Mouse (Mus musculus) adrenal gland, postnatal 10 days (tissue): ENCODE results near the gene Qser1. TPM values are rescaled to one million over a fixed set of nuclear protein-coding genes. Genes with fewer than 3 reads are reported as not detected.

ENCODE experiments used
- DNase-seq: peaks from one replicate; pipeline ENCODE4 v3.0.0; 2021; ENCODE audit warnings: mixed read lengths
- total RNA-seq, 2 experiments: library from RNA; stranded (reverse); gene quantifications; 2 replicates each; pipeline ENCODE4 v1.2.3; 2021

Qser1 gene
- total RNA-seq, 2 experiments from 2014 or later: 18.9 to 24.9 TPM

GRCm38 (mm10) chr2:104817555-104818330 lies 1.2 kb upstream of the Qser1 start:
- no peak for DNase-seq

DNA sequence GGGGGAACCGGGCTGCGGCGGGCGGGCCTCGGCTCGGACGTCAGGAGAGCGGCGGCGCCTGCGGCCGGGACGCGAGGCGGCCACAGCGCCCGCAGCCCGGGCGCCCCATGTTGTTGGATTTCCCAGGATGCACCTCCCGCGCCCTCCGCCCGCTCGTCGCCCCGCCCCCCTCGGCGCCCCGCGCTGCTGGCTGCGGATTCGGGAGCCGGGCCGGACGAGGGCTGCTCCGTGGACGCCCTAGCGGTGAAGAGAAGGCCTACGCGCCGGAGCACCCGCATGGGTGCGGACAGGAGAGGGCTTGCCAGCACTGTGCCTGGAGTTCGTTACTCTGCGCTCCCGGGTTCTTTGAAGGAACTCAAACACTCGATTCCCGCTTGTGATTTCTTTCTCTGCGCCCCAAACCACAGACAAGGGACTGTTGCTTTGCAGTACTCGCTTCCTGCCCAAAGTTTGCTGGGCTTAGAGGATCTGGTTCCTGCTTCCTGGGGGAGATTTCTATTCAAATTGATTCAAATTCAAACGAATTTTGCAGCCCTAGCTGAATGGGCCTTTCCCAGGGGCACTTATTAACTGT lies 393 bp upstream of the Qser1 start:
- DNase-seq: peak; percentile 95

GRCm38 (mm10) chr2:104815561-104816370 lies 794 bp downstream of the Qser1 start:
- no peak for DNase-seq

- DNase-seq: no peak
These were observed 2.2 kb downstream of the Qser1 start for GRCm38 (mm10) chr2:104814181-104814951.

- no peak for DNase-seq
These were observed 11.1 kb downstream of the Qser1 start for GRCm38 (mm10) chr2:104805435-104805834.

DNA sequence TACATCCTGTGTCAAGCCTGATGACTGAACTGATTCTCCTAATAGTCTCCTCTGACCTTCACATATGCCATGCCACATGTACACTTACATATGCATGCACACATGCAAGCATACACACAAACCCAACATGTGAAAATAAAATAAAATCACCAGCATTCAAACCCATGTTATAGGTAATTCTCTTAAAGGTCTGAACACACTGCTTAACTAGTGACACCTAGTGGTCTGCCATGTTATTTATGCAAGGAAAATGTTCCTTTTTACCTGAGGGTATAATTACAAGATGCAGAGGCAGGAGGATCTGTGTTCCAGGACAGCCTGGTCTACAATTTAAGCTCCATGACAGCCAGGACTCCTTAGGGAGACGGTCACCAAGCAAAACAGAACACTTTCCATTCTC lies 41.8 kb downstream of the Qser1 start:
- DNase-seq: no peak

DNA sequence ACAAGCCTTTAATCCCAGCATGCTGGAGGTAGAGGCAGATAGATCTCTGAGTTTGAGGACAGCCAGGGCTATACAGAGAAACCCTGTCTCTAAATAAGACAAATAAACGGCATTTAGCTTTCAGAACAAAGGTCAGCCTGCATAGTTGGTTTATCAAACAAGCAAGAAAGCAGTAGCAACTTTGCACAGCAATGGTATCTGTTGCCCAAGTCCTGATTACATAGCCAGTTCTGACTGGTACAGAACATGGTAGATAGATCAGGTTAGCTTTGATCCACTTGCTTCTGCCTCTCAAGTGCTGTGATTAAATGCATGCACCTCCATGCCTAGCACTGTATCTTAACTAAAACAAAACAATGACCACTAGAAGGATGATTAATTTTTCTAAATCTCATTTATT lies 47.9 kb downstream of the Qser1 start:
- no peak for DNase-seq

- DNase-seq: no peak
These were observed 52.5 kb downstream of the Qser1 start for GRCm38 (mm10) chr2:104764018-104764417.

DNA sequence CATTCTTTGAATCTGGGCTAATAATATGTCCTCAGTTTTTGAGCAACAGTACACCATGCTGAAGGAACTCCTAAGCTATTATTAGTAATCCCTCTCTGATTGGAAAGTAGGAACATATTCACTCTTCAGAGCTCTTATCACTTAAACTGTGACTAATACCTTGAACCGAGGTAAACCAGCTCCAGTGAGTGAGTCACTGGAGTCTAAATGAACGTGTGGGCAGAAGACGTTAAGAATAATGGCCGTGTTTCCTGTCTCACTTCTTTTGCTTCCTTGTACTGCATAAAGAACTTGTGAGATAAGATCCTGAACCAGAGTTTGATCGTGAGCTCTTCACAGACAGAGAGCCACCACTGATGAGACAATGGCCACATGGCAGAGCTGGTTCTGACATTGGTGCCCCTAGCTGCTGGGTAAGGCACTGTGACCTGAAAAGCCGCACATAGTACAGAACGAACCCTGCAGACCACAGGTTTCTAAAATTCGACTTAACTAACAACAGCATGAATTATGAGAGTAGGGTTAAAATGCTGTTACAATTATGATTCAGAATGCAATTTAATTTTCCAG lies 53.3 kb downstream of the Qser1 start:
- no peak for DNase-seq

GRCm38 (mm10) chr2:104750611-104751010 lies 65.9 kb downstream of the Qser1 start:
- DNase-seq: peak; percentile 22

GRCm38 (mm10) chr2:104748652-104749183 lies 67.8 kb downstream of the Qser1 start:
- no peak for DNase-seq

GRCm38 (mm10) chr2:104746251-104746650 lies 70.3 kb downstream of the Qser1 start:
- DNase-seq: no peak

- DNase-seq: no peak
These were observed 72.6 kb downstream of the Qser1 start for GRCm38 (mm10) chr2:104743971-104744370.

DNA sequence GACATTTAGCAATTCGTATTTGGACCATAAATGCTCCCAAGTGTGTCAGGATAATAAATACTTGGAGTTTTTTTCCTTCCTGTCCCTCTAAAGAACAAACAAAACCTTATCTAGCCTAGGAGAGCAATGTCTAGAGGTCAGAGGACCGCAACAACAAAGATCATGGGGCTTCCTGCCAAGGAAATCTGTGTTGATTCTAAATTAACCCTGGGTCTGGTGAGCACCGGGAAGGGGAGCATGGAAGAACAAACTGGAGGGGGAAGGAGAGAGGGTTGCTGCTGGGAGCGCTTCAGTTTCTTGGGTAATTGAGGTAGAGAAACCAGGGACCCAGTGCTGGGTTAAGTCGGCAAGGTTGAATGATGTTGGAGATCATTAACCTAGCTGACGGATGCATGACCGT lies 73.4 kb downstream of the Qser1 start:
- DNase-seq: no peak

DNA sequence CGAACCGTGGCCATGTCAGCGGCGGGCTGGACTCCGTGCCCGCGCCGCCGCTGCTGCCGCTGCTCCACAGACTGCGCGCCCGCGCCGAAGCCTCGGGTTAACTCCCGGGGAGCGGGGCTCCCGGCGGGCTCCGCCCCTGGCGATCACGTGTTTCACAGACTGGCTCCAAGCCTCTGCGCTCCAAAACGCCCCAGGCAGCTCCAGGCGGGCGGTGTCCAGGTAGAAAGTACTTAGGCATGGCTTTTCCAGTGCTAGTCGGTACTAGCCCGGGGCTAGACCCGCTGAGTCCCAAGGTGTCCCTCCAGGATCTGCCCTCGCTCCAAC lies 73.9 kb downstream of the Qser1 start, which contains the start of gene Depdc7:
Gene Depdc7 (minus strand): TSS at position 138 of the 324 bp plus-strand sequence.
- peak; percentile 96 for DNase-seq

DNA sequence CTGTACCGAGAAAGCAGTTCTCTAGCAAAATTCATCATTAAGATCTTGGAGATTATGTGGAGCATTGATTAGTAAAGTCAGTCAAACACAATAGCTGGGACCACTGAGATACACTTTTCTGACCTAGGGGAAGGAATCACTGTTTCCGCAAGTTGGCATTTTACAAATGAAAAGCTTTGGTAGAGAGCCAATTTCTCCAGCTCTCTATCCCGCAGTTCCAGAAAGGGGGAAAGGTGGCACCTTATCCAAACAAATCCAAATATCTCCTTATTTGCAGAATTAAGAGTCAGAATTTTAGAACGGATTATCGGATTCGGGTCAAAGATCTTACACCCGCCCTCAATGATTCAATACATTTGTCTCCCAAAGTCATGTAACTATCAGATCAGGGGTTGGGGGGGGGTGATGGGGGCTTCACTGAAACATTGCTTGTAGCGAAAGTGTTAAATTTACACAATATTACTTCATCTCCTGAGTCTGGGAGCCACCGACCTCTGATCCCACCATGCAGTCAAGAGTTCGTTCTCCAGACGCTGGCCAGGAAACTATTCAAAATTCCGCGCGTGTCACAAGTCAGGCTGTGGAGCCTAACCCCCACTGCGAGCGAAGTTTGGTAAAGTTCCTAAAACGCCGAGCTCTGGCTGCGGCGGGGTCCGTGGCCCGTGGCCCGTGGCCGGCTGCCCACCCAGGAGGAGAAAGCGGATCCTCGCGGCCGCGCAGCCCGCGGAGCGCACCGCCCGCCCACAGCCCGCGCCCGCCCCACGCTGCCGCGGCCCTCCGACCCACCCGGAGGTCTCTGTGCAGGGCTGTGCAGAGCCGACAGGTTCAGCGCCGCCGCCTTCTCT lies 74.4 kb downstream of the Qser1 start:
- DNase-seq: no peak

DNA sequence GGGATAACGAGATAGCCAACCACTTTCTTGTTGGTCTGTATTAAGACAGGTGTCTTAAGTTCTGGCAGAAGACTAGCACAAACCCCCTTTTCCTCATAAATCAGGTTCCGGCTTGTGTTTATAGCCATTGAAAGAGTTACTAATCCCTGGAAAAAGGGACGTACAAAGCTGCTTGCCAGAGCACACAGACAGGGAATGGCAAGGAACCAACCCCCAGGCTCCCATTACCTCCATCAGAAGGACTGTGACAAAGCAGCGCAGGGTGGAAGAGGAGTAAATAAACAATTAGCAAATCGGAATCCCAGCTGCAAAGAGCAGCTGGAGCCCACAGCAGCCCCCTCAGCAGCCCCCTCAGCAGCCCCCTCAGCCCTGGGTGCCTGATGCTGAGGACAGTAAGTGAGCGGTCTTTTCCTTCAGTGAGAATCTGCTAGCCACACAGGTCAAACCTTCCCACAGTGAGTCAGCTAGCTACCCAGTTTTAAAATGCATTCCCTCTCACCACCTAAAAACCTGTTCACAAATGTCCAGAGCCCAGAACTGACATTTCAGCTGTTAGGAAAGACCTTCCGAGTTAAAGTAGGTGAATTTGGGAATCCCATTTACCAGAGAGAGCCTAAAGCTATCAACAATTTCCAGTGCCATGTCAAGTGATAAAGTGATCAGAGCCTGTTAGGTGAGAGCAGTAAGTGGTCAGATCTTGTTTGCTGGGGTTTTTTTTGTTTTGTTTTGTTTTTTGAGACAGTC lies 75.4 kb downstream of the Qser1 start:
- no peak for DNase-seq

- no peak for DNase-seq
These were observed 76.2 kb downstream of the Qser1 start for GRCm38 (mm10) chr2:104740248-104740949.

DNA sequence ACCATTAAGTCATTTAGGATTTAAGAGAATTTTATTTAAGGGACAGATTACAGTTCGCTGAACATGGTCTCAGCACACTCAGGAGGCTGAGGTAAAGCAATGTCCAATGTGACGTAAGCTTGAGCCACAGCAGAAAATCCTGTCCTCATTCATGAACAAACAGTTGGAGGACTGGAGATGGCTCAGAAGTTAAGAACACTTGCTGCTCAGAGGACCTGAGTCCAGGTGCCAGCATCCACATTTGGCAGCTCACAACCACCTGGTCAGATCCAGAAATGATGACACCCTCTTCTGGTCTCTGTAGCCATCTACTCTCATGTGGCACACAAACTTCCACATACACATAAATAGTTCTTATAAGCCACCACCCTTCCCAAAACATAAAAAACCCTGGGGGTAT lies 76.9 kb downstream of the Qser1 start:
- DNase-seq: no peak
